Mouse (Mus musculus): ENCODE measurements around the gene Zfc3h1.

Zfc3h1 gene

DNA sequence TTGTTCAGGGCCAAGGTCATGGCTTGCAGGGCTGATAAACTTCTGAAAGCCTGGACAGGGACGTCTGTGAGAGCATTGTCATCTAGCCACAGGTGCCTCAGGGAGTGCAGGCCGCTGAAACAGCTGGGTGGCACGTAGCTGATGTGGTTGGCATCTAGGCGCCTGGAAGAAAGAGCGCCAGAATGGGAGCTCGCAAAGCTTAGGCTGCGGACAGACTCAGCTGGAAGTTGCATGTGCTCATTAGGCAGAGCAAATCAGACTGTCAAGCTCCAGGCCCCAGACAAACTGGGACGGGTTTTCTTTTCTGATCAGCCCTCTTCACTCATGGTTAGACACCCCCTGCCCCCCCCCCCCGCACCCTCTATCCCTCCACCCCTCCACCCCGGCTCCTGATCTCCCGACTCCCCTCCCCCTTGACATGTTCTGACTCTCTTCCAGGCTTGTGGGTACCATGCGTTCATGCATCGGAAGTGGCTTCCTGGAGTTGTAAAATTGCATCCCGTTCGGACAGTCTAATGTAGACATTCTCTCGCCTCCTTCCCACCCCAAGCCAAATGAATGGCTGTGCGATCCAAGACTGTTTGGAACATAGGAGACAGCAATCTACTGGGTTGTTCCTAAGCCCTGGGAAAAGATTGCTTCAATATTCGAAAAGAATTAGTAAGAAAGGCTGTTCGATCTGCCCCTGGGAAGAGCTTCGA lies 93.8 kb downstream of the Zfc3h1 start:
- DNase-seq, result no peak
